Comparison of ENCODE assay signal across 23 mouse cellular contexts in genomic region chr6:89953556-89953955, GRCm38 (mm10). TPM values are rescaled to one million over a fixed set of nuclear protein-coding genes. Genes with fewer than 3 reads are reported as not detected.
"Had no signal": no experiment of that assay in that cellular context is flagged by ENCODE, and none has a peak within 500 bp of the region (broad histone marks: within the 10 kb centered on the region; RNA-seq: fewer than 3 reads in every experiment).

No protein-coding gene starts in this region.

- H3K9me3 ChIP-seq: stomach, embryonic 15.5 days had no signal

- H3K9ac ChIP-seq: lung, embryonic 14.5 days; midbrain, embryonic 12.5 days; neural tube, embryonic 13.5 days; neural tube, embryonic 15.5 days; stomach, embryonic 15.5 days had no signal

- H3K36me3 ChIP-seq: midbrain, embryonic 10.5 days; midbrain, embryonic 12.5 days; neural tube, embryonic 13.5 days; neural tube, embryonic 15.5 days; stomach, embryonic 15.5 days had no signal

- H3K27ac ChIP-seq: midbrain, embryonic 10.5 days; midbrain, embryonic 12.5 days; neural tube, embryonic 13.5 days; neural tube, embryonic 15.5 days; stomach, embryonic 15.5 days; stomach, postnatal 0 days had no signal

- ATAC-seq: midbrain, embryonic 16.5 days had no signal

- H3K27me3 ChIP-seq: midbrain, embryonic 12.5 days; neural tube, embryonic 13.5 days; neural tube, embryonic 15.5 days; stomach, embryonic 15.5 days had no signal

- H3K4me3 ChIP-seq: midbrain, embryonic 10.5 days; midbrain, embryonic 12.5 days; myocyte; neural tube, embryonic 13.5 days; neural tube, embryonic 15.5 days; stomach, embryonic 15.5 days had no signal

- DNase-seq: lung, adult 18-20 months; lung, embryonic 14.5 days; lung, postnatal 10 days; lung, postnatal 4 days; midbrain, embryonic 14.5 days; retina, postnatal 1 day; right cerebral cortex, adult 18-20 months; thymus, adult 2 months; thymus, postnatal 25 days; thymus, postnatal 4 days had no signal

- H3K4me1 ChIP-seq: midbrain, embryonic 10.5 days; midbrain, embryonic 12.5 days; neural tube, embryonic 13.5 days; neural tube, embryonic 15.5 days; stomach, embryonic 15.5 days had no signal

- H3K4me2 ChIP-seq: lung, embryonic 14.5 days; midbrain, embryonic 12.5 days; neural tube, embryonic 13.5 days; neural tube, embryonic 15.5 days; stomach, embryonic 15.5 days had no signal

RNA-seq across cellular contexts. Expression of gene Vmn1r45, which starts 13.2 kb away (rescaled TPM):
- polyA plus RNA-seq: lung, embryonic 14.5 days; lung, embryonic 16.5 days; midbrain, embryonic 10.5 days; midbrain, embryonic 12.5 days; midbrain, embryonic 14.5 days; midbrain, embryonic 16.5 days; myocyte; neural tube, embryonic 11.5 days; neural tube, embryonic 13.5 days; neural tube, embryonic 15.5 days; spleen, adult 2 months; stomach, embryonic 15.5 days; stomach, postnatal 0 days; testis, adult 2 months; thymus, adult 2 months; urinary bladder, adult 2 months had no signal

RNA-seq across cellular contexts. Expression of gene Vmn1r46, which starts 15.6 kb away (rescaled TPM):
- polyA plus RNA-seq: lung, embryonic 14.5 days; lung, embryonic 16.5 days; midbrain, embryonic 10.5 days; midbrain, embryonic 12.5 days; midbrain, embryonic 14.5 days; midbrain, embryonic 16.5 days; myocyte; neural tube, embryonic 11.5 days; neural tube, embryonic 13.5 days; neural tube, embryonic 15.5 days; spleen, adult 2 months; stomach, embryonic 15.5 days; stomach, postnatal 0 days; testis, adult 2 months; thymus, adult 2 months; urinary bladder, adult 2 months had no signal
